Mouse (Mus musculus) lung, embryonic 14.5 days (tissue): ENCODE data around the gene Foxp1. TPM values are rescaled to one million over a fixed set of nuclear protein-coding genes. Genes with fewer than 3 reads are reported as not detected.

Source experiments
- ATAC-seq: fragments of 200-750 bp; cut with Nextera tagmentation; 2 replicates; pipeline ENCODE4 v1.8.0; 2017; ENCODE audit warnings: mild to moderate bottlenecking, moderate TSS enrichment, moderate library complexity; ENCODE audit not compliant: insufficient read depth
- DNase-seq: peaks from one replicate; pipeline ENCODE4 v3.0.0-alpha.2; 2015
- H3K27ac ChIP-seq: fragments of 300-500 bp; sonication (generic); 2 replicates; pipeline ENCODE4 v1.5.1; 2014; ENCODE audit warnings: low read depth, mild to moderate bottlenecking, moderate library complexity
- H3K27me3 ChIP-seq: fragments of 300-500 bp; sonication (generic); 2 replicates; pipeline ENCODE4 v1.6.1; 2014; ENCODE audit warnings: low read length, control low read depth; ENCODE audit not compliant: insufficient read depth
- H3K36me3 ChIP-seq: fragments of 300-500 bp; sonication (generic); 2 replicates; pipeline ENCODE4 v1.6.1; 2014; ENCODE audit warnings: control low read depth; ENCODE audit not compliant: insufficient read depth
- H3K4me1 ChIP-seq: fragments of 300-500 bp; sonication (generic); 2 replicates; pipeline ENCODE4 v1.6.1; 2014; ENCODE audit warnings: antibody characterized with exemption, control low read depth; ENCODE audit not compliant: insufficient read depth
- H3K4me2 ChIP-seq: fragments of 300-500 bp; sonication (generic); 2 replicates; pipeline ENCODE4 v1.6.1; 2014; ENCODE audit warnings: mild to moderate bottlenecking
- H3K4me3 ChIP-seq: fragments of 300-500 bp; sonication (generic); 2 replicates; pipeline ENCODE4 v1.5.1; 2014; ENCODE audit warnings: low read depth, low read length
- H3K9ac ChIP-seq: fragments of 300-500 bp; sonication (generic); 2 replicates; pipeline ENCODE4 v1.6.1; 2014
- H3K9me3 ChIP-seq: fragments of 300-500 bp; sonication (generic); 2 replicates; pipeline ENCODE4 v1.6.1; 2016; ENCODE audit warnings: low read depth, low read length, control low read depth
- CTCF ChIP-seq: IDR thresholded peaks from 2 replicates; pipeline ENCODE4 v1.5.1; 2016; ENCODE audit warnings: antibody characterized with exemption, low read depth
- WGBS: fragments of 180-500 bp; shearing (Covaris S2); extraction: QIAGEN DNeasy Blood & Tissue Kit; methylation state at CpG from one replicate; pipeline ENCODE4 v1.1.7; 2014; 5-methylcytosine and 5-hydroxymethylcytosine counted together
- polyA plus RNA-seq: library from polyadenylated mRNA; unstranded; fragments of >200 nt; fragmentation: Nextera tagmentation; extraction: Ambion mirVana; gene quantifications from 2 replicates; pipeline ENCODE4 v1.2.1, GENCODE M21; 2014

Gene Foxp1
- polyA plus RNA-seq, 1 experiment from 2014 or later: 111 TPM

DNA sequence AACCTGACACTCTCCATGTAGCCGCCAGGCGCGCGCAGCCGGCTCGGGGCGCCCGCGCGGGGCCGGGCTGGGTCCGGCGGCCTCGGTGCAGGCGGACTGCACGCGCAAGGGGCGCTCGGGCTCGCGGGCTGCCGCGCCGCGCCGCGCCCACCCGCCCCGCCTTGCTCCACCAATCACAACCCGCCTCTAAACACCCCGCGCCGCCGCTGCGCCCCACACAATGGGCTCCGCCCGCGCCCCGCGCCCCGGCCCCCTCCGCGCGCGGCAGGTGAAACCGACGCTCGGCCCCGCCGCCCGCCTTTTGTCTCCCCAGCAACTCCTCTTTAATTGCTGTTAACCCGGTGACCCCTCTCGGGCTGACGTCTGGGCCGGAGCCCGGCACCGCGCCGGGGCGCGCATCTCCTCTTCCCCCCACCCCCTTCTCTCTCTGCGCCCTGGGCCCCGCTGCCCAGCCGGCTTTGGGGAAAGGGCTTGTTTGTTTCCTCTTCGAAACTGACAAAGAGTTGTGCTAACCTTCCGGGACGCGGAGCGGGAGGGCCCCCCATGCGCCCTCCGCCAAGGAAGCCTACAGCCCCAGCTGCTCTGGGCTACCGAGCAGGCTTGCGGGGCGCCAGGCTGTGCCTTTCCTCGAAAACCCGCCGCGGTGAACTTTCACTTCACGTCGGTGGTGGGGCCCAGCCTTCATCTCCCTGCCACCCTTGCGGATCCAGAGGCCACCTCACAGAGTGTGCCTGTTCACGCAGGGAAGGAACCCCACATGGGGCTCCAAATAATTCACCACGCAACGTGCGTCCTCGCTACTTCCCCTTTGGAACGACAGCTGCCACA is 494.1 kb downstream of the Foxp1 start:
- Histone ChIP-seq H3K36me3 (no peaks in the 10 kb centered on the region), H3K27ac (peak overlapping the region; percentile 92), H3K4me3 (peak overlapping the region; percentile 67), H3K9me3 (no peaks in the 10 kb centered on the region), H3K4me1 (peaks cover 13% of the 10 kb centered on the region), H3K4me2 (peak overlapping the region; percentile 94), H3K27me3 (no peaks in the 10 kb centered on the region), H3K9ac (peak overlapping the region; percentile 84)
- TF ChIP-seq CTCF: no peak
- ATAC-seq (peak; percentile 94), DNase-seq (peak; percentile 79)
- WGBS: 1% methylated on average over 62 of the region's 87 CpGs

DNA sequence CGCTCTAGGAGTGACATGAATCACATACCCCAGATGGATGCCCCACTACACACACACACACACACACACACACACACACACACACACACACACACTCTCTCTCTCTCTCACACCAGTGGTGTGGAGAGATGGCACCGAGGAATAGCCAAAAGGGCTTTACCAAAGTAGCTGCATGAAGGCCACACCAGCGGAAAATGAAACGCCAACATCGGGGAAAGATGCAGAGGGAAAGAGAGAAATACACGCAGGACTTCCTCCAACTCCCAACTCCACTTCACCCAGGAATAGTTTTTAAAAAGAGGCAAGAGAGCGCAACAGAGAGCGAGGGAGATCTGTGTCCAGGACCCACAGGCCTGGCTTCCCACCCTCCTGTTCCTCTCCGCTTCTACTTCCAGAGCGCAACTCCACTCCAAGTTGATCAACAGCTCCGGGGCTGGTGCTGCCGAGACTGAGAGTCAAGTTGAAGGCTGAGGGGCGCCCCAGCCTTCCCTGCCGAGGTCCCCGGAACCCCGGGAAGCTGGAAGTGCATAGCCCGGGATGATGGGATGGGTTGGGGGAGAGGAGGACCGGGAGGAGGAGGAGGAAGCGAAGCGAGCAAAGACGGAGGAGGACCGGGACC is 494.9 kb downstream of the Foxp1 start:
- Histone ChIP-seq H3K27ac (peak overlapping the region; percentile 92), H3K4me2 (peak overlapping the region; percentile 94), H3K4me1 (peaks cover 13% of the 10 kb centered on the region), H3K36me3 (no peaks in the 10 kb centered on the region), H3K9ac (peak overlapping the region; percentile 84), H3K4me3 (peak overlapping the region; percentile 67), H3K9me3 (no peaks in the 10 kb centered on the region), H3K27me3 (no peaks in the 10 kb centered on the region)
- 3% methylated on average over 22 of the region's 22 CpGs for WGBS
- no peak for ATAC-seq
- DNase-seq: peak; percentile 60
- TF ChIP-seq CTCF: 0 out of 2 replicates have a peak, but pooled peaks have one; percentile 1

DNA sequence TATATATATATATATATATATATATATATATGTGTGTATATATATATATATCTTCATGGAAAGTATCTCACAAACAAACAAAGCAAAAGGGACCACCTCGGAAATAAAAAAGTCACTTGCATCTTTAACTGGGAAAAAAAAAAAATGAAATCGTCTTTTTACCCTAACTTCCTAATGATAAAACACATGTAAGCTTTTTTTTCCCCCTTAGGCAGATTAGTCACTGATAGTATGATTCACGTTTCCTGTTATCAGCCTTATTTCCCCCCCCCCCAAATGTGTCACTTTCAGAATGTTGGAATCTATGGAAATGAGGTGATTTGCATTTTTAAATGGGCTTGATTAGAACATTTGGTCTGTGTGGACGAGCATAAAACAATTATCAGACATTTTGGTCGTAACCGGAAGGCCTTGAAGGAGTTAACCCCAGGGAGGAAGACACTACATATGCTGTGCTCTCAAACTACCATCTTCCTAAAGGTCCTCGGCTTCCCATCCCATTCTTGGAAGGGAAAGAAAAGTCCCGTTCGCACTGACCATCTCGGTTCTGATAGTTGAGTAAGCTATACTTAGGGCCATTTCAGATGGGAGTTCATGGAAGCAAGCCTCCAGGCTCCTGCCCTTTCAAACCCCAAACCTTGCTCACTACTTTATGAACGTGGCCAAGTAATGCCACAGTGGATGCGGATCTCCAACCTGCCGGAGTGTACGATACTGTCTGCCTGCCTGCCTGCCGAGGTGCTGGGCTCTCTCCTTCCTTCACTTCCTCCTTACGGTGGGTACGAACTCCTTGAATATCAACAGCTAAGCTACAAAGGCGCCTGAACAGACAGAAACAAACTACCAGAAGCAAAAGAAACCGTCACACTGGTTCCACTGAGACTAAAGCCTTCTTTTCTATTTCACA is 495.6 kb downstream of the Foxp1 start:
- no peak for DNase-seq
- no peak for TF ChIP-seq CTCF
- ATAC-seq: no peak
- Histone ChIP-seq H3K36me3 (no peaks in the 10 kb centered on the region), H3K4me3 (peak overlapping the region; percentile 67), H3K4me1 (peaks cover 10% of the 10 kb centered on the region), H3K27me3 (no peaks in the 10 kb centered on the region), H3K9me3 (no peaks in the 10 kb centered on the region), H3K4me2 (peak overlapping the region; percentile 94), H3K27ac (peak overlapping the region; percentile 92; the same call in 1 of the 2 replicates), H3K9ac (peak overlapping the region; percentile 84)
- WGBS: 11% methylated on average over 19 of the region's 19 CpGs

DNA sequence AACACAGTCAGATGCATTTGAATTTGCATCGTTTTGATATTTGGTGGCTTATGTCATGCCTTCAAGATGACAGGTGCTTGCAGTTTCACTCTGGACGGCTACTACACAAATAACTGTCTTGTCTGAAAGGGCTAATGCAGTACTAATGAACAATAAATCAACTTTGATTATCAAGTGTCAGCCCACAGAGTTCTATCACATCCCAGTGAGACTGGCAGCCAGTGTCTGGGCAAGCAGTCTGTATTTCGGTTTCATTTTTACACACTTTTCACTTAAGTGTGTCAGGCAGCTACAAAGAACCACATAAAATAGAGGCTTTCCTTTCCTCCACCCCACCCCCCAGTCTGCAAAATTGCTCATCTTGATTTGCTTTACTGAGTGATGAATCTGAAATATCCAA is 496.5 kb downstream of the Foxp1 start:
- H3K4me1 ChIP-seq: peaks cover 3% of the 10 kb centered on the region
- H3K27ac ChIP-seq: no peak overlapping the region
- no peaks in the 10 kb centered on the region for H3K27me3 ChIP-seq
- no peak for ATAC-seq
- 23% methylated on average over 3 of the region's 3 CpGs for WGBS
- TF ChIP-seq CTCF: no peak
- peak overlapping the region; percentile 54 for H3K4me2 ChIP-seq
- H3K9ac ChIP-seq: no peak overlapping the region
- H3K4me3 ChIP-seq: peak overlapping the region; percentile 21
- H3K36me3 ChIP-seq: no peaks in the 10 kb centered on the region
- no peak for DNase-seq
- no peaks in the 10 kb centered on the region for H3K9me3 ChIP-seq

DNA sequence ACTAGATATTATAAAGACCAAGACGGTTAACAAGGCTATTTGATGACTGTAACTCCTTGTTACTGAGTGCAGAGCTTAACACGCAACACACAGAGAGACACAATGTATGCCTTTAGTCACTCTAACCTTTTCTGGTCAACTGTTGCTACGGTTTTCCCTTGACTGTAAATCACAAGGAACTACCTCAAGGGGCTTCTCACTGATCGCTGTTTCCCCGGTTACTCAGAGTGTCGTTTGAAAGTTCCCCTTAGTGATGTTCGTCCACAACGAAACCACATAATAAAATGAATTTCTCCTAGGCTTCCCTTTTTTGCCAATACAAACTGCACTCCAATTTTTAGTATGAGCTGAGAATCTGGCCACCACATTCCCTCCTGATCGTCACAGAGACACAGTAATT is 497.9 kb downstream of the Foxp1 start:
- 31% methylated on average over 9 of the region's 9 CpGs for WGBS
- ATAC-seq (no peak), DNase-seq (no peak)
- Histone ChIP-seq H3K9ac (no peak overlapping the region), H3K9me3 (no peaks in the 10 kb centered on the region), H3K27me3 (no peaks in the 10 kb centered on the region), H3K4me1 (peaks cover 7% of the 10 kb centered on the region), H3K27ac (no peak overlapping the region), H3K4me3 (peak overlapping the region; percentile 2; the same call in 1 of the 2 replicates), H3K4me2 (peak overlapping the region; percentile 54), H3K36me3 (no peaks in the 10 kb centered on the region)
- TF ChIP-seq CTCF: no peak

DNA sequence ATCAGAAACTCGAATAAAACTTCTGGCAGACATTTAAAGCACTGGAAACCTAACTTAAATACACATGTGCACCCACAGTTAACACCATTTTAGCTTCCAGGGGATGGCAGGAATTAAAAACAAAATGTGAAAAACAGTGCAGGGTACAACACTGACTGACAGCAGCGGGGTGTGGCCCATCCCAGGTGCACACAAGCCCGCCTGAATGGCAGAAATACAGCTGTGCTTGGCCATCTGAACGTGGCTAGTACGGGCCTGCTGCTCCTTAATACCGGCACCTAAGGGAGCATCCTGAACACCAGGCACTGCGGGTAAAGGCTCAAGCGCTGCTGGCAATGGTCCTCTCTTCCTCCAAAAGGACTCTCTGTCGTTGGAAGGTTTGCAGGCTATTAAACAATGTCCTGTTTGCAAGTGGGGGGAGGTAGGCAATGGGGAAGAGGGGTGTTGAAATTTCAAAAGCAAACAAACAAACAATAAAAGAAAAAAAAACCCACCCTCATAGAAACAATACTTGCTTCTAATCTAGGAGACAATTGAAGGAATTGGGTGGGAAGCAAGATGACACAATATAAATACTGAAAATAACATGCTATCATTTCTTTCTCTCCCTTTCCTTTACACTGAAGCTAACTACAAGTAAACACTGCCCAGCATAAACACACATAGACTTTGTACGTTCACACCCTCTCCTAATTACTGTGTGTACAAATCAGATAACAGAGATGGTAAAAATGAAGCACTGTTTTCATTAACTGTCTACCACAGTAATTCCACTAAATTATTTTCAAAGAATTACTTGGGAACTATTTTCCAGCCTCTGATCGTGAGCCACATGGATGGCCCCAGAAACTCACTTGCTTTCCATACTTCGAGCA is 501.7 kb downstream of the Foxp1 start:
- Histone ChIP-seq H3K9ac (0 out of 2 replicates have a peak overlapping the region, but pooled peaks have one; percentile 18), H3K27me3 (no peaks in the 10 kb centered on the region), H3K4me1 (peaks cover 10% of the 10 kb centered on the region; the same call in 1 of the 2 replicates), H3K9me3 (no peaks in the 10 kb centered on the region), H3K27ac (0 out of 2 replicates have a peak overlapping the region, but pooled peaks have one; percentile 18), H3K4me2 (no peak overlapping the region; the same call in 1 of the 2 replicates), H3K36me3 (peaks cover 6% of the 10 kb centered on the region; the same call in 1 of the 2 replicates), H3K4me3 (no peak overlapping the region)
- TF ChIP-seq CTCF: no peak
- no peak for DNase-seq
- no peak for ATAC-seq
- 48% methylated on average over 12 of the region's 12 CpGs for WGBS
